Mouse (Mus musculus): ENCODE data around the gene Ptprm.

- TF ChIP-seq CTCF (IDR thresholded peaks at IDR 0.05; ENCODE audit: low read depth) = no peak
- no peak for TF ChIP-seq EP300 (IDR thresholded peaks at IDR 0.05; ENCODE audit: low read depth)
Observed at GRCm38 (mm10) chr17:66959815-66960214, 394.4 kb downstream of the Ptprm start.

All from liver, embryonic 14.5 days (tissue).